Mouse (Mus musculus): Measurements from ENCODE around the gene Bicc1.

DNA sequence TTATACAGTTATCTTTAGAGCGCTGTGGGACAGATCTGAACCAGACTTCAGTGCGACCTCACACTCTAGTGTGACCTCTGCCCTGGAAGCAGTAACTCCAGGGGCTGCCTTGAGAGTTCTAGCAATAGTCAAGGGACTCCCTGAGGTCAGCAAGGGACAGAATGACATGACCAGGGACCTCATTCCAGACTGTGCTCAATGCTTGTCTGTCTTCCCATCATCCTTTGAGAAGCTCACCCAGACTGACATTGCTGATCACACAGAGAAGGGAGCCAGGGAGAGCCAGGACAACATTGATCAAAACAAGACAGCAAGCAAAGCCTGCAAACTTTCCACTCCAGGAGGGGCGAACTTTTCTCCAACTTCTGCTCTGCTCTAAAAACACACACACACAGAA is 38.7 kb downstream of the Bicc1 start:
- TF ChIP-seq CTCF (IDR thresholded peaks at IDR 0.05; ENCODE audit: low read depth, low read length) (no peak), POLR2A (IDR thresholded peaks at IDR 0.05; ENCODE audit: insufficient read depth, low read length) (no peak)
